Mouse (Mus musculus): ENCODE data around the gene Phf14. TPM values are rescaled to one million over a fixed set of nuclear protein-coding genes. Genes with fewer than 3 reads are reported as not detected.
"Not testable (repeated sequence)": the region's sequence is repeated elsewhere in the genome, so short reads cannot be mapped to it uniquely, and the experiment has no call there.

The Phf14 gene
- polyA plus RNA-seq, 1 experiment from 2014 or later, result 125 TPM

- Histone ChIP-seq H3K4me2 (ENCODE audit: low read depth, low read length) (peak overlapping the region; percentile 36; the same call in 1 of the 2 replicates), H3K4me3 (ENCODE audit: low read depth, low read length) (no peak overlapping the region), H3K9ac (replicated peaks; ENCODE audit: low read depth, low read length) (no peak overlapping the region), H3K27me3 (ENCODE audit: control insufficient read depth, insufficient read depth, low read length) (no peaks in the 10 kb centered on the region), H3K9me3 (ENCODE audit: control insufficient read depth, low read length) (no peaks in the 10 kb centered on the region), H3K4me1 (ENCODE audit: control insufficient read depth, insufficient read depth, low read length) (peaks cover 16% of the 10 kb centered on the region), H3K36me3 (ENCODE audit: control insufficient read depth, insufficient read depth, low read length) (no peaks in the 10 kb centered on the region), H3K27ac (ENCODE audit: low read depth, low read length) (peak overlapping the region; percentile 56)
- peak; percentile 88 for ATAC-seq (ENCODE audit: low read depth)
- 12% methylated on average over 9 of the region's 9 CpGs for WGBS
These were observed 210.4 kb downstream of the Phf14 start for GRCm38 (mm10) chr6:12117819-12118570.

GRCm38 (mm10) chr6:12122759-12123158 lies 215.2 kb downstream of the Phf14 start:
- no peak overlapping the region for H3K4me2 ChIP-seq (ENCODE audit: low read depth, low read length)
- no peak overlapping the region for H3K27ac ChIP-seq (ENCODE audit: low read depth, low read length)
- H3K4me3 ChIP-seq (ENCODE audit: low read depth, low read length), result no peak overlapping the region
- peaks cover 6% of the 10 kb centered on the region for H3K4me1 ChIP-seq (ENCODE audit: control insufficient read depth, insufficient read depth, low read length)
- no peaks in the 10 kb centered on the region for H3K36me3 ChIP-seq (ENCODE audit: control insufficient read depth, insufficient read depth, low read length)
- no peaks in the 10 kb centered on the region for H3K9me3 ChIP-seq (ENCODE audit: control insufficient read depth, low read length)
- no peak overlapping the region for H3K9ac ChIP-seq (replicated peaks; ENCODE audit: low read depth, low read length)
- no peak for ATAC-seq (ENCODE audit: low read depth)
- H3K27me3 ChIP-seq (ENCODE audit: control insufficient read depth, insufficient read depth, low read length), result no peaks in the 10 kb centered on the region

- WGBS, result 29% methylated on average over 17 of the region's 17 CpGs
- Histone ChIP-seq H3K36me3 (ENCODE audit: control insufficient read depth, insufficient read depth, low read length) (no peaks in the 10 kb centered on the region), H3K9me3 (ENCODE audit: control insufficient read depth, low read length) (no peaks in the 10 kb centered on the region), H3K4me1 (ENCODE audit: control insufficient read depth, insufficient read depth, low read length) (no peaks in the 10 kb centered on the region), H3K4me3 (ENCODE audit: low read depth, low read length) (no peak overlapping the region), H3K4me2 (ENCODE audit: low read depth, low read length) (no peak overlapping the region), H3K27ac (ENCODE audit: low read depth, low read length) (no peak overlapping the region), H3K27me3 (ENCODE audit: control insufficient read depth, insufficient read depth, low read length) (no peaks in the 10 kb centered on the region), H3K9ac (replicated peaks; ENCODE audit: low read depth, low read length) (0 out of 2 replicates have a peak overlapping the region, but pooled peaks have one; percentile 4)
- peak; percentile 86 for ATAC-seq (ENCODE audit: low read depth)
These were observed 217.6 kb downstream of the Phf14 start for GRCm38 (mm10) chr6:12125031-12125803.

GRCm38 (mm10) chr6:12126601-12127000 lies 219.0 kb downstream of the Phf14 start:
- not testable (repeated sequence) for H3K4me3 ChIP-seq (ENCODE audit: low read depth, low read length); H3K9ac ChIP-seq (replicated peaks; ENCODE audit: low read depth, low read length); H3K27me3 ChIP-seq (ENCODE audit: control insufficient read depth, insufficient read depth, low read length); H3K36me3 ChIP-seq (ENCODE audit: control insufficient read depth, insufficient read depth, low read length); H3K4me1 ChIP-seq (ENCODE audit: control insufficient read depth, insufficient read depth, low read length); ATAC-seq (ENCODE audit: low read depth); H3K9me3 ChIP-seq (ENCODE audit: control insufficient read depth, low read length); H3K27ac ChIP-seq (ENCODE audit: low read depth, low read length); H3K4me2 ChIP-seq (ENCODE audit: low read depth, low read length)
- WGBS, result 88% methylated on average over 7 of the region's 7 CpGs

GRCm38 (mm10) chr6:12127287-12127686 lies 219.7 kb downstream of the Phf14 start:
- ATAC-seq (ENCODE audit: low read depth), result no peak
- WGBS, result 92% methylated on average over 4 of the region's 4 CpGs
- Histone ChIP-seq H3K9me3 (ENCODE audit: control insufficient read depth, low read length) (no peaks in the 10 kb centered on the region), H3K27ac (ENCODE audit: low read depth, low read length) (no peak overlapping the region), H3K4me3 (ENCODE audit: low read depth, low read length) (no peak overlapping the region), H3K36me3 (ENCODE audit: control insufficient read depth, insufficient read depth, low read length) (no peaks in the 10 kb centered on the region), H3K27me3 (ENCODE audit: control insufficient read depth, insufficient read depth, low read length) (no peaks in the 10 kb centered on the region), H3K4me2 (ENCODE audit: low read depth, low read length) (no peak overlapping the region), H3K4me1 (ENCODE audit: control insufficient read depth, insufficient read depth, low read length) (no peaks in the 10 kb centered on the region), H3K9ac (replicated peaks; ENCODE audit: low read depth, low read length) (no peak overlapping the region)

Other genes with a start within 250 kb of the Phf14 start
- 1,211 and 1,550 TPM in 2 replicates for gene Ndufa4, start 312 bp upstream of the Phf14 start, polyA plus RNA-seq (2014; fragmentation: Nextera tagmentation; extraction: Ambion mirVana)

All from neural tube, embryonic 14.5 days (tissue).